Mouse (Mus musculus) CD4-positive naive resting alpha-beta T cell, adult 76 days (primary cell): Measurements from ENCODE around the gene Akain1. TPM values are rescaled to one million over a fixed set of nuclear protein-coding genes. Genes with fewer than 3 reads are reported as not detected.

Experiments
- total RNA-seq: library from RNA; stranded (reverse); gene quantifications from one replicate; pipeline ENCODE4 v1.2.4, GENCODE M21; 2023

Akain1 gene
- 0.23 TPM for total RNA-seq

DNA sequence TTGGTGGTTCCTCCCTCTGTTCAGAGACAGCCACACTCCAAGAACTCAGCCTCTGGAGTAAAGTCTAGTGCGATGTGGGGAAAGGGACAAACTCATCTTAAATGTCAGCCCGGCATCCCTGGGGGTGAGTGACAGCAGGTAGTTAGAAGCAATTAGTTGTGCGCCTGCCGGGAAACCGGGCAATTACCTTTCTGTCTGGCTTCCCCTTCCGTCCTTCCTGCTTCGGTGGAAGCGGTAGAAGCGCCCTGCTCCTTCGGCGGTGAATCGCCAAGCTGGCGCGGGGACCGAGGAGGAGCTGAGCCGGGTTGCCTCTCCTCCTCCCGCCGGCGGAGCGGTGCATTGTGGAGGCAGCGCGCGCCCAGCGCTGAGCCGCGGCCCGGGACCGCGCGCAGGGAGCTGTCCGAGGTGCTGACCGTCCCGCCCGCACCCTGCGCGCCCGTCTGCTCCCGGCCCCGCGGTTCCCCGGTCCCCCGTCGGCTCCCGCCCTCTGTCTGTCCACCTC lies at the start of gene Akain1:
Gene Akain1 (plus strand): TSS at position 337 of the 502 bp plus-strand sequence.

Other genes with a start within 250 kb of the Akain1 start
- 16.2 TPM for gene Zbtb14, start 56.3 kb upstream of the Akain1 start, total RNA-seq